Mouse (Mus musculus): ENCODE data around the gene Ccdc144b.

Ccdc144b gene

DNA sequence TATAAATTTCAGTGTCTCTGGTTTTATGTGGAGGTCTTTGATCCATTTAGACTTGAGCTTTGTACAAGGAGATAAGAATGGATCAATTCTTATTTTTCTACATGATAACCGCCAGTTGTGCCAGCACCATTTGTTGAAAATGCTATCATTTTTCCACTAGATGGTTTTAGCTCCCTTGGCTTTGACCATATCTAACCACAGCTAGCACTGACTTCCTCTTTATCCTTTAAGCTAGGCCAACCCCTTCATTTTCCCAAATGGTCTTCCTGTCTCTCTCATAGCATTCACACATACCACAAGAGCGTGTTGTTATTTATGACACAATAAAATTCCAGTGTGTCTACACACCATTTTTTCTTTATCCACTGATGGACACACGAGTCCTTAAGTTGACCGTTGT is 23.4 kb downstream of the Ccdc144b start:
- DNase-seq (ENCODE audit: low read depth, low spot score), result no peak

DNA sequence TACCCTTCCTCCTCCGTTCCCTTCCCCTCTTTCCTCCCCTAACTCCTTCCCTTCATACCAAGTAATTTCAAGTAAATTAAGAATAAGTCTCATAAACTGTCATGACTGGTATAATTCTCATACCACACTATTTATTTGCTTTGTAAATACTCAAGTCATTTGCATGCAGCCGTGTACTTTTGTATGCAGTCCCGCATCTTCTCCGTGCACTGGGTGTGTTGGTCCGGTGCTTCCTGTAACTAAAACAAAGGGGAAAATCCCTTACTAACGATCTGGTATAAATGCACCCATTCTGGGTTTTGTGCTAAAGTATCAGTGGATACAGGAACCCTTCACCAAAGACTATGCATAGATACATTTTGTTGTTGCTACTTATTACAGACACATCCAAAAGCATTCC is 27.6 kb downstream of the Ccdc144b start:
- DNase-seq (ENCODE audit: low read depth, low spot score), result no peak

DNA sequence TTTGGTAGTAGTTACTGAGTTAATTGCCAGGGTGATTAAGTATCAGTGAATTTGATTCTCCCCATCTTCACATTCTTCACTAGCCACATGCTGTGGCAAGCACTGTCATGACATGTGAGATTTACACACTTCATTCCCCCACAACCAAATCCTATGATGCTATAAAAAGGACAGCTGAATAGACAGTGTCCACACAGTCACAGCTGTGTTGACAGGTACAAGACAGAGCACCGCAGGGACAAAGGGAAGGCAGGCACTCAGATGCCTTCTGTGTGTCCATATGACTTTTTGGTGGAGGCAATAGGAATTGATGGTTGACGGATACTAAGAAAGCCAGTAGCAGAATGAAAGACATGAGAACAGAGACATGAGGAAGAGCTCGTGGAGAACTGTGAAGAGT is 42.1 kb downstream of the Ccdc144b start:
- no peak for DNase-seq (ENCODE audit: low read depth, low spot score)

DNA sequence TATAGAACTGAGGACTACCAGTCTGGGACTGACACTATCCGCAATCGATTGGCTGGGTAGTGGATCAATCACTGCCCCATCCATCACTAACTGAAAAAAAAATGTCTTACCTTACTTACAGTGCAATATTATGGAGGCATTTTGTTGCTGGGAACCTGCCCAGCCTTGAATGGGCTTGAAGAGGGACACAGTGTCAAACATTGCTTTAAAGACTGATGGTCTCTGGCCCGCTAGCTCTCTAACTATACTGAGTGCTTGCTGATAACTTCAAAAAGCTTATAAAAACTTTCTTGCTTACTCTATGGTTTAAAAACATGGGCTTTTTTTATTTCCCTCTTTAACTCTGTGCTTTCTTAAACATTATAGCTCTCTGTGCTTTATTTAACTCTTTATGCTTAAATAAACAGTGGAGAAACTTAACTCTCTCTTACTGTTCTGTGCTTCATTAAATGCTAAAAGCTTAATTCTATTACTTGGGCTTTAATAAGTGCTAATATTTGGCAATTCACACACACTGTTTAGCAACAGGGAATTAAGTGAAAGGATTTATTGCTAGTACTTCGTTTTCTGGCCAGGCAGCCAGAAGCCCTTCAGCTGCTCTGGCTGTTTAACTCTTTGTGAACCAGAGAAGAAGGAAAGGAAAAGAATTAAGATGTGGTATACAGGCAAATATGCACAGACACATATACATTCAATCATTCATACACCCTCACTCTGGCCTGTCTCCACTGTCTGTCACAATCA is 44.8 kb downstream of the Ccdc144b start:
- no peak for DNase-seq (ENCODE audit: low read depth, low spot score)

DNA sequence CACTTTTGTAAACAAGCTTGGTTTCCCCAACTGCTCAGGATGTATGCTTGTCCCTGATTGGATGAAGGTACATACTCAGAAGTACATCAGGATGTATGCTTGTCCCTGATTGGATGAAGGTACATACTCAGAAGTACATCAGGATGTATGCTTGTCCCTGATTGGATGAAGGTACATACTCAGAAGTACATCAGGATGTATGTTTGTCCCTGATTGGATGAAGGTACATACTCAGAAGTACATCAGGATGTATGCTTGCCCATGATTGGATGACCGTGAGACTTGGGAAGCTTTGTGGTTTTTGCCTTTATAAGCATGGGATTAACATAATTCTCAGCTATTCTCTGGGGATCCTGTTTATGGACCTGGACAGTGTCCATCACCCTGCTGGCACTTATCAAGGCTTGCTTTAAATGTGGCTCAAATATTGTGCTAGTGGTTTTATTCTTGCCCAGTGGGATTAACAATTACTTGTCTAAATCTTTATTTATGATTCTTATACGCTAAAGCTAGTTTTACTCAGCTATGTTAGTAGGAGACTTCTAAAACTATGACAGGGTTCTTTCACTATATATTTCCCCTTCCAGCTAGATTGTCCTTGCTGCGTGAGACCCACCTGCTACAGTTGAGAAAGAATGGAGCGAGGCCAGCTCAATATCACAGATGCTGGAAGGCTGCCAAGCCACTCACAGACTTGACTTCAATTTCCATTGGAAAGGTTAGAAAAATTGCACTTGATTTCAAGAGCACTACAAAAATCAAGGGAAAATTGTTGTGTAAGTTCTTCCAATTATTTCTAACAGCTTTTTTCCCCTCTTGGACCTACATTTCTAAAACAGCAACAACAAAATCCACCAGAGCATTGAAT is 49.1 kb downstream of the Ccdc144b start:
- no peak for DNase-seq (ENCODE audit: low read depth, low spot score)

DNA sequence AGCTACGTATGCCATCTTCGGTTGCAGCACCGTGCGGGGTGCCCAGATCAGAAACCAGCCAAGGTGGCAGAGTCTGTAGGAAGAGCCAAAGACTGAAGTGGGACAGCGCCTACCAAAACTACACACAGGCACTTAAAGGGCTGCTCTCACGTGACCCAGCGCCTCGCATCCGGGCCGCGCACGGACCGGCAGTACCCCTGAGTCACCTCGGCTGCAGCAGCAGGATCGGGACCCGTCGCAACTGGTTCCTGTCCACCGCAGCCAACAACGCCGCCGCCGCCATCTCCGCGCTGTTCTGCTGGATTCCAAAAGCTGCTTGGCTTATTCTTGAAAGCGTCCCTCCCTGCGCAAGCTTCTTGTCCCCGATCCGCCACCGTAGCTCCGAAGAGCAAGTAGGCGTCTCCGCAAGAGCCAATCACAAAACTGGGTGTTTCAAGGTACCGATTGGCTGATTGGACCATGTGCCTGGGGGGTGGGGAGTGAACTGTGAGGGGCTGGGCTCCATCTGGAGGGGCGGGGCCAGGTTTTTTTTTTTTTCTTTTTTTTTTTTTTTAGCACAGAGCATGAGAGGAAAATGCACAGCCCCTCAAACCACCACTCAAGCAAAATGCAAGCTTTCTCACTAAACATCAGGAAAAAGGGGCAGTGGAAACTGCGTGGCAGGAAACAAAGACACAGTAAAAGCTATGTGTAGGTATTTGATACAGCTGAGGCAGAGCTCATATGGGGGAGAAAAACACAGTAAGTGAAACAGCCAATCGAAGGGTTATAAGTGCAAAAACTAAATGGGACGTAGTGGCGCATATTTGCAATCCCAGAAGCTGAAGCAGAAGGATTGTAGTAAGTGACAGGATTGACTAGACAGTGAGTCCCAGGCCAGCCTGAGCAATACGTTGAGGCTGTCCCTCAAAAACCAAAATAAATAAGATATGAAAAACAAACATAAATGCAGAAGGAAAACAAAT is 52.8 kb downstream of the Ccdc144b start, which contains the start of gene Mccc1:
Gene Mccc1 (minus strand): TSS at position 404 of the 965 bp plus-strand sequence.
- peak; percentile 92 for DNase-seq (ENCODE audit: low read depth, low spot score)

DNA sequence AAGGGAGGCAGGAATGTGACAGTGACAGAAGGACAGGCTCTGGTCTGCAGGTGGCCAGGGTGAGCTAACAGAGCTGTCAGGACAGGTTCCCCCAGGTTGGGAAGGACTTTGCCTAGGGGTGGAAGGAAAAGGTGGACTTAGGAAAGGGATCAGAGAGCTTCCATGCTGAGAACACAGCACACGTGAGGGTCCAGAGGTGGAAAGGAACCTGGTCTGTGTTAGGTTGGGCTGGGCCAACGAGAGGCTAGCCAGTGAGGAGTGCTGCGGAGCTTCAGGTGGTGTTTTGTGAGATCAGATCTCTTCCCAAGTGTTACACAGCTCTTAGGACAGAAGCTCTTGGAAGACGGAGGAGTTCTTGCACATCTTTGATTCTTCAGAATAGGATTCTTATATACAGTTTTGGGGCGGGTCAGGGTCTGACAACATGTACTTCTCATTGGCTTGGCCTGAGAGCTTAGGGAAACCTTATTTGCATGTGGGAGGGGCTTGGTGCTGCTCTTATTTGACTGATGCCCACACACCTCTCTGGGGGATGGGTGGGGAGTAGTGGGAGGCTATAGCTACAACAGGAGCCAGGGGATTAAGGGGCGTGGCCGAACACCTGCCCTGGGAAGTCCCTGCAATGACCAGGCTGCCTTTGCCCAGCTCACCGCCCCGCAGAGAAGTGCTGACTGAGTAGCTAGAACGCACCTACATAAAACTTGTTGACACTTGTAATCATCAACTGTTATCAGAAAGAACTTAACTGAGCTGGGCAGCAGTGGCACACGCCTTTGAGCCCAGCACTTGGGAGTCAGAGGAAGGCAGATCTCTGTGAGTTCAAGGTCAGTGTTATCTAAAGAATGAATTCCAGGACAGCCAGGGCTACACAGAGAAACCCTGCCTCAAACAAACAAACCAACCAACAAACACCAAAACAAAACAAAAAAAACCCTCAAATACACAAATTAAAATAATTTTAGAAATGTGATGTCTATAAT is 58.5 kb downstream of the Ccdc144b start:
- no peak for DNase-seq (ENCODE audit: low read depth, low spot score)

DNA sequence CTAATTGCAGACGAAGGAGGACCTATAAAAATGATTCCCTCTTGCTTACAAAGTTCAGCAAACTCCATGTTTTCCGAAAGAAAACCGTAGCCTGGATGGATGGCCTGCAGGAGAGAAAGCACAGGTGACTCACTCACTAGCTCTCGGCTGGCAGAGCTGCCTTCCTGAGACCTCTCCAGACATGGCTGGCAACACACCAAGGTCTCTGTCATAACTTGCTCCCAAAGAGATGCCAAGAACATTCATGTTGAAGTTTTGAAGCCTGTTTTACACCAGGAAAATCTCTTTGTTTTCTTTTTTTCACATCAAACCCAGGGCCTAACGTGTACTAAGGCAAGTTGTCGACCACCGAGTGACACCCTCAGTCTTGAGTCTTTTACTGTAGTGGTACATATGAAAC is 62.6 kb downstream of the Ccdc144b start:
- no peak for DNase-seq (ENCODE audit: low read depth, low spot score)

DNA sequence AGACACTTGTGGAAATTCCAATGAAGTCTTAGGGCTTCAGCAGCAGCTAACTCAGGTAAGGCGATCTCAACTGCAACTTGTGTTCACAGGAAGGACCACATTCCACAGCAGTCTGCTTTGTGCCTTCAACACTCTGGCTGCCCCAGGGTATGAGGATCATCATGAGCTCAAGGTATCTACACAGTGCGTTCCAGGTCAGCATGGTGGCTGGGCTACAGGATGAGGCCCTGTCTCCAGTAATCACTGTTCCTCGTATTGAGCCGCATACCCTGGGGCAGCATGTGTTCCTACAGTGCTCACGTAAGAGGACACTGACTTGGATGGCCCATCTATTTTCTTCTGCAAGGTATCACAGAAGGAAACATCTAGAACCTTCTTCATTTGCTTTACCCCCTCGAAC is 65.3 kb downstream of the Ccdc144b start:
- DNase-seq (ENCODE audit: low read depth, low spot score), result no peak

DNA sequence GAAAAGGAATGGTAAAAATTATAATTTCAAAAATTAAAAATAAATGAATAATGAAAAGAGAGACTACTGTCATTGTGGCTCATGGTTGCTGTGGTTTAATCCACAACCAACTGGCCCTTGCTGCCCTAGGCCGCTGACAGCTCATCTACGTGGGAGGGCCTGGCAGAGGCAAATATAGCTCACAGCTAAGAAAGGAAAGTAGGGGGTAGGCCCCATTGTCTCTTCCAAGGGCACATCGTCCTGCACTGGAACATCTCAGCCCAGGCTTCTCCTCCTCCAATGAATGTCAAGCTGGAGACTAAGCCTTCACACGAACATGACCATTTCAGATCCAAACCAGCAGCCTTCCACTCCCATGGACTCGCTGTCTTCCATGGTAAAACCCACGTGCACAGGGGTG is 67.1 kb downstream of the Ccdc144b start:
- no peak for DNase-seq (ENCODE audit: low read depth, low spot score)

DNA sequence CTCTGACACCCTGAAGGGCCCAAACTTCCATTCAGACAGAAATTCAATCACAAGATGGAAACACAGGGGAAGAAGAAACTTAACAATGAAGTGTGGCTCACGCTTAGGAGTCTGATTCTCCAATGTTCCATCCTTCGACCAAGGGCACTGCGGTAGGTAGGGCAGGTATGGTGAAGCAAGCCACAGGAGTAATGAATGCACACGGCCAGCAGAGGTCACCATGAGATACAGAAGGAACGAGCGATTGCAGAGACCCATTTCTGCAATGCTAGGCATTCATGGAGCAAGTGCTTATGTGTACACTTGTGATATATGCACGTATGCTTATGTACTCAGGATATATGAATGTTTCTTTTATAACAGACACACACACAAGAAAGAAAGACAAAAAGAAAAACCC is 79.8 kb downstream of the Ccdc144b start:
- DNase-seq (ENCODE audit: low read depth, low spot score), result no peak

DNA sequence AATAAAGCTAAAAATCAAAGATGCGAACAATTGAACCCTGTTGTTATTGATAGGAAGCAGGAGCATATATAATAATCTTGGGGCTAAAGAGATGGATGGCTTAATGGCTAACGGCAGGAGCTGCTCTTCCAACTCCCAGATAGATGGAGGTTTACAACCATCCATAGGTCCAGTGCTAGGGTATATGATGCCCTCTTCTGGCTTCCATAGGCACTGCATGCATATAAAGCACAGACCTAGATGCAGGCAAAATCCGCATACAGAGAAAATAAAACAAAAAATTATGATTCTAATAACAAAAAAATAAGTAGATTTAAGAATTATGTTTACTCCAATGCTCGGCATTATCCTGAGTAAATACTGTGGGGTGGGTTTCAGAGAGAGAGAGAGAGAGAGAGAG is 80.4 kb downstream of the Ccdc144b start:
- DNase-seq (ENCODE audit: low read depth, low spot score), result peak; percentile 31

DNA sequence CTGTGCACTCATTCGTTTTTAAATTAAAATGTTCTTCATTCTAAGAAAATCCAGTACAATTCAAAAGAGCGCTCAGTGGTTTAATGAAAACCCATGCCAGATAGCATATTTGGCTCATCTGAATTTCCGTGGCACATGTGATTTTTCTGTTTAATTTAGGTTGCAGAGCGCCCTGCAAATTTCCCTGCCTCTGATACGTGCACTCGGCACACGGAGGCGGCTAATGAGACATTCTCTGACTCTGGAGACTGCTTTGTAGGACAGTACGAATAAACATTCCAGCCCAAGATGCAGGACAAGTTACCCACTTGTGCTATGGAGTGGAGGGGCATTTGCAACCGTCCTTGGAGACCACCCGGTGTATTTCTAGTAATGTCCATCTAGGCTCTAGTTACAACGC is 82.2 kb downstream of the Ccdc144b start:
- DNase-seq (ENCODE audit: low read depth, low spot score), result no peak

DNA sequence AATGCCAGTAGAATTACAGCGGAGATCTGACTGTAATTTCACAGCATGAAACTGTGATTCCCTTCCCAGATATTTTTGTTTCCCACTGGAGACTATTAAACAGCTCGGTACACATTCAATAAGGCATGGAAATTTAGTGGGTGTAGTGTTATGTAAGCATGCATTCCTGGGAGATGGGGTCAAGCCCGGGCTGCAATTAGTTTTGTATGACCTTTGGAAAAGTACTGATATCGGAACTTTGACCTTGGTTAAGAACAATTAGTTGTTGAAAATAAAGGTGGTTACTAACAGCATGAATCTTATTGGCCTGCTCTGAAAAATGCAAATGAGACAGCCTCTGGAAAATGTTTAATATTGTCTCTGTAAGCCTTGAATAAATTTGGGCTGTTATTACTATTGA is 82.9 kb downstream of the Ccdc144b start:
- no peak for DNase-seq (ENCODE audit: low read depth, low spot score)

DNA sequence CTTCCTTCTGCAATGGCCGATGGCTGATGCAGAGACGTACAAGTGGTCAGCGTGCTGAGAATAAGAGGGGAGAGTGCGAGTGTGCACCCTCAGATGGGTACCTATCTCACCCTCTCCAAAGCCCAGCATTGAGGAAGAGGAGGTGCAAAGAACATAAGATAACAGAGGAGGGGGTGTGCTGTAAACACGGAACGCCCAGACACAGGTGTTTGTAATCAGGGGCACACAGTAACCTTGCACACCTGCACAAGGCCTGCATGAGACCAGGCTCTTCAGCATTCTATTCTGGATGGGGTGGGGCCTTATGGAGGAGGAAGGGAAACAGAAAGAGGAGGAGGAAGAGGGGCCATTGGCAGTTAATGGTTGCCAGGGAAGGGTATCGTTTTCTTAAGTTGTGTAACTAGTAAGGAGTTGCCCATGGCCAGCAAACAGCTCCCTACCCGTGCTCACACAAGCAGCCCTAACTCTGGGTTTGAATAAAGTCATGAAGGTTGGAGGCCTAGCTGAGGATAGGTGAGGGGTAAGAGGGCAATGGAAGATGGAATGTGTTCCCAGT is 85.9 kb downstream of the Ccdc144b start:
- no peak for DNase-seq (ENCODE audit: low read depth, low spot score)

DNA sequence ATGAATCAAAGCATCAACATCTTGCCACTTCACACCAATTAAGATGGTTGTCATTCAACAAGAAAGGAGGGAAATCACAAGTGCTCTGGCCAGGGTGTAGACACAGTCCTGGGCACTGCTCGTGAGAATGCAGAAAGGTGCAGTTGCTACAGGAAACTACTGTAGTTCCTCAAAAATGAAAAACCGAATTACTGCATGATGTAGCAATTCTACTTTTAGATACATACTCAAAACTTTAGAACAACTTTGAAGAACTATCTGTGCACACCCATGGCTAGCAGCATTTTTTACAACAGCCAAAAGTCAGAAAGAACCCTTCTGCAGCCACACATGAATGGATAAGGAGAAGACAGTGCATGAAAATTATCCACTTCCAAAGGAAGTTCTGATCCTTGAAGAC is 86.9 kb downstream of the Ccdc144b start:
- no peak for DNase-seq (ENCODE audit: low read depth, low spot score)

DNA sequence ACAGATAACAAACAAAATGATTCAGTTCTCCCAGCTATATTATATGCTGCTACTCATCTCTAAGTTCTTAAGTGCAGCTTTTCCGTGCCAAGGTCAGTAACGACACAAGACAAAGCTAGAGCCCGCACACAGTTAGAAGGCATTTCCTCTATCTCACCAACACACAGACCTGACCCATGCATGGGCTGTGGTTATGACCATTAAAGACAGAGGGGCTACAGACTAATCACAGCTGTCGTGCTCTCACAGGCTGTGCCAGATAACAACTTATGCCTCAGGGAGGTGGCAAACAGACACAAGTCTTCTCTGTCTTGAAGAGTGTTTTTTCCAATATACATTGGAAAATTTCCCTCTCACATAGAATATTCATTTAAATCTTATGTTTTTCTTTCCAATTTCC is 88.4 kb downstream of the Ccdc144b start:
- DNase-seq (ENCODE audit: low read depth, low spot score), result no peak

DNA sequence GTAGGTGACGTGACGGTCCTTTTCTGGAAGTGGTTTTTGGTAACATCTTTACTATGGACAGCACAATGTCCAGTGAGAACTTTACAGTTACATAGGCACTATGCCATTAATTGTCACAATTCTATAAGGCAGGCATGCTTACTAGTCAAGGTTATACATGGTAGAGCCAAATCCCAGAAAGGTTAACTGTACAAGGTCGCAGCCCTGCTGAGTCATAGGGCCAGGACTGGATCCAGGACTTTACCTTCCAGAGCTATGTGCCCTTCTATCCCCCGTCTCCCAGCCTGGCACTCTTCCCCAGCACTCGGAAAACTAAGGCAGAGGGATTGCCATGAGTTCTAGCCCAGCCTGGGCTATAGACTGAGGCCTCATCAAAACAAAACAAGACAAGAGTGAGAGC is 89.4 kb downstream of the Ccdc144b start:
- DNase-seq (ENCODE audit: low read depth, low spot score), result no peak

DNA sequence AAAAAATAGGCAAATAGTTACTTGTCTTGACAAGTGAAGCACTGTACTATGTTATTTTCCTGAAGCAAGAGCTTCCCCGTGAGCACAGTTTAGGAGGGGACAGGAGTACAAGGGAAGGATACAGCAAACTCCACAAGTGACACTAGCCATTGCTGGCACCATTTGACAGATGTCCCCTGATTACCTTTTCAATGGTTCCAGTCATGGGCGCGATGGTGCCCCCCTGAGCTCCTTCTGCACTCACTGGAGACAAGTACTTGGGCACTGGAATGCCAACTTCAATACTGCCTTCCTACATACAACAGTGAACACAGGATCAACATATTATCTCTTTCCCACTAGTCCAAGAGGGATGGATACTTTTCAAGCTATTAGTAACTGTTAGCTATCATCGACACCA is 89.9 kb downstream of the Ccdc144b start:
- no peak for DNase-seq (ENCODE audit: low read depth, low spot score)

DNA sequence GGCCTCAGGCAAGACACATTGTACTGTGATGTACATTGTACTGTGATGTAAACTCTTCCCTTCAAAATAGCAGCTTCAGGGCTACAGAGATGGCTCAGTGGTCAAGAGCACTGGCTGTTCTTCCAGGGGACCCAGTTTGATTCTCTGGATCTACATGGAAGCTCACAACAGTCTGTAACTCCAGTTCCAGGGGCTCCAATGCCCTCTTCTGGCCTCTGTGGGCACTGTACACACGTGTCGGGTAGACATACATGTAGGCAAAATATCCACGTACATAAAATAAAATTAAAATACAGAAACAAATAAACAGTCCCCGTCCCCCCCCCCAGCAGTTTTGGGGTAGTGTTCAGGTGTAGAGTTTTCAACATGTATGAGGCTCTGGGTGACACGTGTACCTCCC is 90.4 kb downstream of the Ccdc144b start:
- DNase-seq (ENCODE audit: low read depth, low spot score), result no peak

All from embryo, embryonic 11.5 days (tissue).